Comparison of ENCODE assay signal across 8 mouse cellular contexts in the genomic region with DNA sequence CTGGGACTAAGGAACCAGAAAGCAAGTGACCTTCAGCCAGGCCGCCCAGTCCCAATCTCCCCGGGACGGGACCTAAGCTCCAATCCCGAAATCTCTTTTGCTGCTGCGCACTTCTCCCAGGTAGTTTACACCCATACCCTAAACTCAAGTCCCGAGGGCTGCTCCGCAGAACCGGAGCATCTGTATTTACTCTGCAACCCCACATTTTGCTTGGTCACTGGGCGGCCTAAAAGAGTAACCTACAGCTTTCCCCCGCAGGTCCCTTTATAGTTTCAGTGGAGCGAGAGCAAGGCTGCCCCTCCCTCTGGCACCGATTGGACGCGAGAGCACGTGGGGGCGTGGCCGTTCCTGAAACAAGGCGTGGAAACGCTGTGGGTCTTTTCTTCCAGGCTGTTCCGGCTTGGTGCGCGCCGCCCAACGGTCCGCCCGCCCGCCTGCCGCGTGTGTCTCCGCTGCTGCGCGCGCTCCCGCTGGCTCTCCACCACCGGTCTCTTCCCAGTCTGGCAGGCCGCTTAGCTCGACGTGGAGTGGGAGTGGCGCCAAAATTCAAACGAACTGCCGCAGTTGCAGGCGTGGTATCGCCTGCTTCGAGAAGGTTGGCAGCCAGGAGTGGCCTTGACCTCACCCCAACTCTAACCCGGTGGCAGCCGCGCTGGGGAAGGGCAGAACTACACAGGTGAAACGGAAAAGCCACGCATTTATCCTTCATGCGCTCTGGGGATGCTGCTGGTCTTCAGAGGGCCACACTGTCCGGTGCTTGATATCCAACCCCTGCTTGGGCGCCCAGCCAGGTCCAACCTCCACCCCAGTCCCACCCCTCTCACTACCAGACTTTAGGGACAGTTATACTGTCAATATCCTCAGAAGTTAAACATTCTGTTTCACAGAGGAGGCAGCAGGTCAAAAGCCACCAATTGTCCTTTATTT. TPM values are rescaled to one million over a fixed set of nuclear protein-coding genes. Genes with fewer than 3 reads are reported as not detected.
DNase-seq lines count a peak whose midpoint lies in the region; ATAC-seq and TF ChIP-seq lines count a peak whose summit lies in the region.
"Not testable (repeated sequence)": the region's sequence is repeated elsewhere in the genome, so short reads cannot be mapped to it uniquely, and the experiment has no call there.

No protein-coding gene starts in this region.

- not testable (repeated sequence) for H3K4me1 ChIP-seq in heart, embryonic 11.5 days (ENCODE audit: control insufficient read depth, insufficient read depth, low read length); kidney, embryonic 15.5 days; limb, embryonic 15.5 days; midbrain, postnatal 0 days (ENCODE audit: insufficient read depth, low read length)

- H3K4me2 ChIP-seq in heart, embryonic 11.5 days: peak overlapping the region; percentile 67
- peak overlapping the region; percentile 76 for H3K4me2 ChIP-seq in kidney, embryonic 15.5 days
- H3K4me2 ChIP-seq in limb, embryonic 15.5 days: peak overlapping the region; percentile 78
- peak overlapping the region; percentile 50 for H3K4me2 ChIP-seq in midbrain, postnatal 0 days (ENCODE audit: low read depth, low read length, poor library complexity, severe bottlenecking)

- peak; percentile 86 for DNase-seq in CD4-positive helper T cell, adult 2 months (ENCODE audit: low read depth, low spot score)
- DNase-seq in brain, embryonic 14.5 days (ENCODE audit: low read depth): peak; percentile 97
- peak; percentile 88 for DNase-seq in midbrain, postnatal 0 days (ENCODE audit: low spot score)
- DNase-seq in spleen, postnatal 10 days (ENCODE audit: low spot score in 2 of 2): peak; percentile 74 to 82

- not testable (repeated sequence) for H3K27me3 ChIP-seq in heart, embryonic 11.5 days (ENCODE audit: control insufficient read depth, insufficient read depth, low read length); kidney, embryonic 15.5 days; limb, embryonic 15.5 days; midbrain, postnatal 0 days (ENCODE audit: insufficient read depth, low read length)

- TF ChIP-seq CTCF in brain, embryonic 14.5 days (IDR thresholded peaks at IDR 0.05; ENCODE audit: borderline replicate concordance, extremely low read depth, insufficient read depth, insufficient read length); midbrain, postnatal 0 days (IDR thresholded peaks at IDR 0.05): not testable (repeated sequence)

- peak; percentile 98 for ATAC-seq in erythroblast, adult 5-6 weeks (replicated peaks; ENCODE audit: low FRiP score, poor library complexity, severe bottlenecking)
- peak; percentile 97 for ATAC-seq in heart, embryonic 11.5 days (replicated peaks; ENCODE audit: insufficient number of reproducible peaks, low FRiP score, low TSS enrichment)
- peak; percentile 99 for ATAC-seq in kidney, embryonic 15.5 days (replicated peaks; ENCODE audit: low FRiP score)
- peak; percentile 95 for ATAC-seq in limb, embryonic 15.5 days (ENCODE audit: insufficient number of reproducible peaks, low FRiP score, low TSS enrichment, low read depth)
- ATAC-seq in midbrain, postnatal 0 days (ENCODE audit: low FRiP score): peak; percentile 96

- H3K9ac ChIP-seq in heart, embryonic 11.5 days (ENCODE audit: low read depth, low read length): peak overlapping the region; percentile 58; the same call in 1 of the 2 replicates
- H3K9ac ChIP-seq in kidney, embryonic 15.5 days: peak overlapping the region; percentile 45; the same call in 1 of the 2 replicates
- 0 out of 2 replicates have a peak overlapping the region, but pooled peaks have one; percentile 20 for H3K9ac ChIP-seq in limb, embryonic 15.5 days
- not testable (repeated sequence) for H3K9ac ChIP-seq in midbrain, postnatal 0 days (replicated peaks; ENCODE audit: low read length, poor library complexity, severe bottlenecking)

- H3K36me3 ChIP-seq in heart, embryonic 11.5 days (ENCODE audit: control insufficient read depth, insufficient read depth, low read length); kidney, embryonic 15.5 days; limb, embryonic 15.5 days; midbrain, postnatal 0 days (ENCODE audit: insufficient read depth, low read length): not testable (repeated sequence)

- WGBS in heart, embryonic 11.5 days (ENCODE audit: insufficient replicate concordance): 2% methylated on average over 52 of the region's 52 CpGs
- 2% methylated on average over 47 of the region's 52 CpGs for WGBS in kidney, embryonic 15.5 days
- 2% methylated on average over 52 of the region's 52 CpGs for WGBS in limb, embryonic 15.5 days
- WGBS in midbrain, postnatal 0 days: 2% methylated on average over 42 of the region's 52 CpGs

- TF ChIP-seq POLR2A in brain, embryonic 14.5 days (IDR thresholded peaks at IDR 0.05; ENCODE audit: borderline replicate concordance, extremely low read depth, insufficient read depth, insufficient read length, poor library complexity, severe bottlenecking): not testable (repeated sequence)

- peak overlapping the region; percentile 42 for H3K4me3 ChIP-seq in heart, embryonic 11.5 days (ENCODE audit: low read depth, low read length)
- peak overlapping the region; percentile 49 for H3K4me3 ChIP-seq in kidney, embryonic 15.5 days (replicated peaks)
- peak overlapping the region; percentile 46 for H3K4me3 ChIP-seq in limb, embryonic 15.5 days
- peak overlapping the region; percentile 44 for H3K4me3 ChIP-seq in midbrain, postnatal 0 days (ENCODE audit: low read depth, low read length)

- H3K27ac ChIP-seq in heart, embryonic 11.5 days (ENCODE audit: low read depth, low read length); kidney, embryonic 15.5 days; limb, embryonic 15.5 days; midbrain, postnatal 0 days (ENCODE audit: low read depth, low read length): not testable (repeated sequence)

- H3K9me3 ChIP-seq in heart, embryonic 11.5 days (replicated peaks; ENCODE audit: control insufficient read depth, low read length); kidney, embryonic 15.5 days (replicated peaks); limb, embryonic 15.5 days; midbrain, postnatal 0 days (ENCODE audit: low read length): not testable (repeated sequence)

RNA-seq across cellular contexts. Expression of a gene that starts 19.9 kb away (rescaled TPM):
- polyA plus RNA-seq in brain, embryonic 14.5 days (2012; rRNA removed): not detected in 2 replicates
- not detected in 2 replicates for total RNA-seq in erythroblast, adult 5-6 weeks (2015; ENCODE audit: low replicate concordance)
- 0.28 TPM in 1 of 2 replicates, not detected in the other for total RNA-seq in erythroblast, adult 5-6 weeks (2017; ENCODE audit: low replicate concordance)
- polyA plus RNA-seq in heart, embryonic 11.5 days (2014; fragmentation: Nextera tagmentation; extraction: Ambion mirVana): 0.13 TPM in 1 of 2 replicates, not detected in the other
- 0.15 and 0.16 TPM in 2 replicates for polyA plus RNA-seq in kidney, embryonic 15.5 days (2015; fragmentation: Nextera tagmentation; extraction: Ambion mirVana)
- polyA plus RNA-seq in limb, embryonic 15.5 days (2015; fragmentation: Nextera tagmentation; extraction: Ambion mirVana): 0.19 TPM in 1 of 2 replicates, not detected in the other
- total RNA-seq in midbrain, postnatal 0 days (2014; rRNA removed): not detected in 2 replicates
- not detected in 2 replicates for polyA plus RNA-seq in midbrain, postnatal 0 days (2015; fragmentation: Nextera tagmentation; extraction: Ambion mirVana)
